Mouse (Mus musculus) stomach, embryonic 14.5 days (tissue): ENCODE results near the gene Gm17087. TPM values are rescaled to one million over a fixed set of nuclear protein-coding genes. Genes with fewer than 3 reads are reported as not detected.

ENCODE experiments used
- ATAC-seq: fragments of 200-750 bp; cut with Nextera tagmentation; 2 replicates; pipeline ENCODE4 v1.8.0; 2017; ENCODE audit warnings: low read depth, moderate TSS enrichment; ENCODE audit not compliant: insufficient number of reproducible peaks, insufficient read depth, low FRiP score
- H3K27ac ChIP-seq: fragments of 300-500 bp; sonication (generic); 2 replicates; pipeline ENCODE4 v1.5.1; 2014; ENCODE audit warnings: mild to moderate bottlenecking, low read length, moderate library complexity, mixed read lengths
- H3K27me3 ChIP-seq: fragments of 300-500 bp; sonication (generic); 2 replicates; pipeline ENCODE4 v1.6.1; 2014; ENCODE audit warnings: low read length, control low read depth, mixed read lengths; ENCODE audit not compliant: control insufficient read depth, insufficient read depth
- H3K36me3 ChIP-seq: fragments of 300-500 bp; sonication (generic); 2 replicates; pipeline ENCODE4 v1.6.1; 2014; ENCODE audit warnings: mild to moderate bottlenecking, control low read depth, low read length, moderate library complexity, mixed read lengths; ENCODE audit not compliant: control insufficient read depth, insufficient read depth
- H3K4me1 ChIP-seq: fragments of 300-500 bp; sonication (generic); 2 replicates; pipeline ENCODE4 v1.6.1; 2014; ENCODE audit warnings: low read length, control low read depth, mixed read lengths; ENCODE audit not compliant: control insufficient read depth, insufficient read depth
- H3K4me2 ChIP-seq: fragments of 300-500 bp; sonication (generic); replicated peaks from 2 replicates; pipeline ENCODE4 v1.6.1; 2014; ENCODE audit warnings: low read depth, low read length, control low read depth
- H3K4me3 ChIP-seq: fragments of 300-500 bp; sonication (generic); 2 replicates; pipeline ENCODE4 v1.5.1; 2014; ENCODE audit warnings: low read depth, low read length, control low read depth
- H3K9ac ChIP-seq: fragments of 300-500 bp; sonication (generic); replicated peaks from 2 replicates; pipeline ENCODE4 v1.6.1; 2014; ENCODE audit warnings: low read depth, mild to moderate bottlenecking, control low read depth, low read length, moderate library complexity, mixed read lengths
- H3K9me3 ChIP-seq: fragments of 300-500 bp; sonication (generic); 2 replicates; pipeline ENCODE4 v1.6.1; 2016; ENCODE audit warnings: low read depth, low read length, control low read depth; ENCODE audit not compliant: control insufficient read depth
- WGBS: fragments of 180-500 bp; shearing (Covaris S2); extraction: QIAGEN DNeasy Blood & Tissue Kit; methylation state at CpG from one replicate; pipeline ENCODE4 v1.1.7; 2014; 5-methylcytosine and 5-hydroxymethylcytosine counted together
- polyA plus RNA-seq: library from polyadenylated mRNA; unstranded; fragments of >200 nt; fragmentation: Nextera tagmentation; extraction: Ambion mirVana; gene quantifications from 2 replicates; pipeline ENCODE4 v1.2.1, GENCODE M21; 2014

Gm17087 gene
- polyA plus RNA-seq, 1 experiment from 2014 or later, result not detected

GRCm38 (mm10) chr17:8533828-8534227, 32.9 kb downstream of the Gm17087 start:
- no peak overlapping the region for H3K4me2 ChIP-seq
- H3K27me3 ChIP-seq, result no peaks in the 10 kb centered on the region
- no peaks in the 10 kb centered on the region for H3K9me3 ChIP-seq
- H3K9ac ChIP-seq, result no peak overlapping the region
- H3K36me3 ChIP-seq, result no peaks in the 10 kb centered on the region
- no peaks in the 10 kb centered on the region for H3K4me1 ChIP-seq
- no peak overlapping the region for H3K4me3 ChIP-seq
- no peak for ATAC-seq
- WGBS, result 41% methylated on average over 3 of the region's 3 CpGs
- H3K27ac ChIP-seq, result no peak overlapping the region

GRCm38 (mm10) chr17:8532609-8533008, 34.1 kb downstream of the Gm17087 start:
- no peak overlapping the region for H3K4me2 ChIP-seq
- no peak overlapping the region for H3K4me3 ChIP-seq
- H3K9ac ChIP-seq, result no peak overlapping the region
- H3K4me1 ChIP-seq, result no peaks in the 10 kb centered on the region
- no peak overlapping the region for H3K27ac ChIP-seq
- no peak for ATAC-seq
- no peaks in the 10 kb centered on the region for H3K9me3 ChIP-seq
- 67% methylated on average over 4 of the region's 4 CpGs for WGBS
- no peaks in the 10 kb centered on the region for H3K36me3 ChIP-seq
- H3K27me3 ChIP-seq, result no peaks in the 10 kb centered on the region

- peaks cover 26% of the 10 kb centered on the region; the same call in 1 of the 2 replicates for H3K27me3 ChIP-seq
- no peak for ATAC-seq
- no peaks in the 10 kb centered on the region for H3K9me3 ChIP-seq
- peaks cover 10% of the 10 kb centered on the region; the same call in 1 of the 2 replicates for H3K4me1 ChIP-seq
- no peak overlapping the region for H3K27ac ChIP-seq
- no peak overlapping the region for H3K4me3 ChIP-seq
- no peak overlapping the region for H3K9ac ChIP-seq
- WGBS, result 70% methylated on average over 3 of the region's 3 CpGs
- H3K4me2 ChIP-seq, result no peak overlapping the region
- no peaks in the 10 kb centered on the region for H3K36me3 ChIP-seq
These were observed 38.1 kb downstream of the Gm17087 start for GRCm38 (mm10) chr17:8528641-8529040.

GRCm38 (mm10) chr17:8526815-8527261, 39.9 kb downstream of the Gm17087 start:
- no peak overlapping the region for H3K27ac ChIP-seq
- no peak overlapping the region for H3K9ac ChIP-seq
- no peaks in the 10 kb centered on the region for H3K9me3 ChIP-seq
- H3K27me3 ChIP-seq, result peaks cover 26% of the 10 kb centered on the region; the same call in 1 of the 2 replicates
- H3K4me2 ChIP-seq, result no peak overlapping the region
- peaks cover 10% of the 10 kb centered on the region; the same call in 1 of the 2 replicates for H3K4me1 ChIP-seq
- no peaks in the 10 kb centered on the region for H3K36me3 ChIP-seq
- no peak for ATAC-seq
- 25% methylated on average over 9 of the region's 9 CpGs for WGBS
- no peak overlapping the region for H3K4me3 ChIP-seq

DNA sequence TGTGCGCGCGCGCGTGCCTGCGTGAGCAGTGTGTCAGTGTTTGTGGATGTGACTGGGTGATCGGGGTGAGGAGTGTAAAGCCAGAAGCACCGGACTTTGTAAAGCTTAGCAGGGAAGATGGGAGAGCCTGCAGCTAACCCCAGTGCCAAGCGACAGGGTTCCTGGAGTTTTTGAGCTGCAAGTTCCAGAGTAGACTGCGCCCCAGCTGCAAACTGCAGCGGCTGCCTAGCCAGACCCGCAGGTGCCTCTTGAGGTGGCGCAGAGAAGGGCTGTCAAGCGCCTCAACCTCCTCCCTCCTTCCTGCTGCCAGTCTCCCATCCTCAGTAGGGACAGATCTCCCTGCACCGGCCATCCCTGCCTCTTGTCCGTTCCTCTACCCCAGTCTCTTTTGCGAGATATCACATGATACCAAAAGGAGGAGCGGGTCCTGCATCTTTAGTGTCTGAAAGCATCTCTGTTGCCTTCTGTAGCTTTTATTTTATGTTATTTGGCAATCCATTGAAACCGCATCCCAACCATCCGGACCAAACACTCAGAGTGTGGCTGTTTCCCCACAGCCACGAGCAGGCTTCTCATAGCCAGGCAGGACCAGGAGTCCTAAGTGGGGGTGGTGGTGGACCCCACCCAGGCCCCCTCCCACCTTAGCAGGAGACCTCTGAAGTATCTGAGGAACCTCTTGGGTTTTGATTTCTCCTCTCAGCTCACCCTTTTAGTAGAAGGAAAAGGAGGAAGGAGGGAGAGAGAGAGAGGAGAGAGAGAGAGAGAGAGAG, 40.6 kb downstream of the Gm17087 start:
- peak overlapping the region; percentile 96 for H3K4me2 ChIP-seq
- peaks cover 26% of the 10 kb centered on the region; the same call in 1 of the 2 replicates for H3K27me3 ChIP-seq
- H3K36me3 ChIP-seq, result no peaks in the 10 kb centered on the region
- H3K27ac ChIP-seq, result no peak overlapping the region
- H3K4me3 ChIP-seq, result peak overlapping the region; percentile 46; the same call in 1 of the 2 replicates
- H3K9me3 ChIP-seq, result no peaks in the 10 kb centered on the region
- no peak for ATAC-seq
- WGBS, result 7% methylated on average over 21 of the region's 21 CpGs
- H3K9ac ChIP-seq, result no peak overlapping the region
- H3K4me1 ChIP-seq, result peaks cover 10% of the 10 kb centered on the region; the same call in 1 of the 2 replicates

DNA sequence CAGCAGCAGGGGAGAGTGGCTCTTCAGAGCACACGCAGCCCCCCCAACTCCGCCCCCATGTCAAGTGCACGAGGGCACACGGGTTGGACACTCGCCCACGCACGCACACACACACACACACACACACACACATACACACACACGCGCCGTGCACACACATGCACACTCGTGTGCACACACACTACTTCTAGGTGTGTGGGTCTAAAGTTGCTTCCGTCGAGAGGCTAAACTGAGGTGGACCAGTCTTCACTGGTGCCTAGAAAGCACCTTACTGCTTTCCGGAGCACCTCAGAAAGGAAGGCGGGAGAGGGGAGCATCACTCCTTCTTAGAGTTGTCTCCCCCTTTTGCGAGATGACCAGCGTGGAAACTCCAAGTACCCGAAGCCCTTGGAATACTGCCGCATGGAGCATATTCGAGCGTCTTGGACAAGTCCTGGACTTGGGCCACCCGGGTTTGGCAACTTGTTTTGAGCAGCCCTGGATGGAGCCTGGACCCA, 41.5 kb downstream of the Gm17087 start, which contains the start of gene Pde10a:
Gene Pde10a, plus strand, starts transcription at position 148 of the 497 bp plus-strand sequence.
- Histone ChIP-seq H3K4me1 (peaks cover 10% of the 10 kb centered on the region; the same call in 1 of the 2 replicates), H3K4me2 (peak within 1 kb of the TSS; percentile 96), H3K27ac (no peak within 1 kb of the TSS), H3K36me3 (no peaks in the 10 kb centered on the region), H3K9me3 (no peaks in the 10 kb centered on the region), H3K27me3 (peaks cover 26% of the 10 kb centered on the region; the same call in 1 of the 2 replicates), H3K4me3 (peak within 1 kb of the TSS; percentile 46), H3K9ac (peak within 1 kb of the TSS; percentile 28; the same call in 1 of the 2 replicates)
- WGBS, result 3% methylated on average over 22 of the region's 22 CpGs
- no peak; the same call in 1 of the 2 replicates for ATAC-seq

DNA sequence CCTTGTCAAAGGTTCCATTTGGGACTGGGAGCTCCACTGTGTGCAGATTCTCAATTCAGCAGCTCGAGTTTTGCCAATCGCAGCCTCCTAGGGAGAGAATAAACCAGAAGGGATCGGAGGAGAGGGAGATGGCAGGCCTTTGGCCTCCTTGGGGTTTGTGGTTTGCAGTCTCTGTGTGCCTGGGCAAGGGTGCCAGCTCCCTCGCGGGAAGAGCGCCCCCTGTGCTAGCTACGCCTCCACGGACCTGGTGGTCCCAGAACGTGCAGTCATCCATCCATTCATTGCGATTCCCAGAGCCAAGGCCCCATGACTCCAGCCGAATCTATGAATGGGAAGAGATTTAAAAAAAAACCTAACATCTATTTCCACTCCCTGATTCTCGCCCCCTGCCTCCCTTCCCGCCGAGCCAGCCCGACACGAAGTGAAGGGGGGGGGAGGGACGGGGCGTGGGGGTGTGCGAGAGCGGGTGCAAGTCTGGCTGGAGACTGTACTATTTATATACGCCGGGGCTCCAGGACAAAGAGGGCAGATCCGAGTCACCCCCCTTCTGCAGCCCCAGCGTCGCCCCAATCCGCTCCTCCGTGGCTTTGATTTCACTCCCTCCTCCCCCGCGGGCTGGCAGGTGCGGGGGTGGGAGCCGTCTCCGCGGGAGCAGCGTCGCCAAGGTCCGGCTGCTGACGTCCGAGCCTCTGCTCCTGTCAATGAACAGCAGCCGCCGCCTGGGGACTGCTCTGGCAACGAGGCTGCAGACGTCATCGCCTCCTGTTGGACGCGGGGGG, 42.2 kb downstream of the Gm17087 start:
- H3K4me1 ChIP-seq, result peaks cover 10% of the 10 kb centered on the region; the same call in 1 of the 2 replicates
- WGBS, result under 1% methylated on average over 43 of the region's 45 CpGs
- H3K27ac ChIP-seq, result no peak overlapping the region
- H3K36me3 ChIP-seq, result no peaks in the 10 kb centered on the region
- no peaks in the 10 kb centered on the region for H3K9me3 ChIP-seq
- peak overlapping the region; percentile 46 for H3K4me3 ChIP-seq
- peak overlapping the region; percentile 28; the same call in 1 of the 2 replicates for H3K9ac ChIP-seq
- peak overlapping the region; percentile 96 for H3K4me2 ChIP-seq
- ATAC-seq, result peak; percentile 83; the same call in 1 of the 2 replicates
- peaks cover 26% of the 10 kb centered on the region; the same call in 1 of the 2 replicates for H3K27me3 ChIP-seq

- 24% methylated on average over 3 of the region's 3 CpGs for WGBS
- no peaks in the 10 kb centered on the region for H3K9me3 ChIP-seq
- ATAC-seq, result no peak
- H3K4me2 ChIP-seq, result peak overlapping the region; percentile 96
- H3K27me3 ChIP-seq, result peaks cover 26% of the 10 kb centered on the region; the same call in 1 of the 2 replicates
- peak overlapping the region; percentile 28; the same call in 1 of the 2 replicates for H3K9ac ChIP-seq
- peaks cover 10% of the 10 kb centered on the region; the same call in 1 of the 2 replicates for H3K4me1 ChIP-seq
- H3K4me3 ChIP-seq, result peak overlapping the region; percentile 46
- H3K27ac ChIP-seq, result no peak overlapping the region
- H3K36me3 ChIP-seq, result no peaks in the 10 kb centered on the region
These were observed 42.8 kb downstream of the Gm17087 start for GRCm38 (mm10) chr17:8523986-8524385.
